ENCODE assay signal across 13 mouse cellular contexts in genomic region chr7:69770313-69770979, GRCm38 (mm10).
DNase-seq lines count a peak whose midpoint lies in the region; ATAC-seq and TF ChIP-seq lines count a peak whose summit lies in the region.
"Had no signal": no experiment of that assay in that cellular context is flagged by ENCODE, and none has a peak within 500 bp of the region (broad histone marks: within the 10 kb centered on the region; RNA-seq: fewer than 3 reads in every experiment).

No protein-coding gene starts in this region.

- no peak overlapping the region for H3K4me3 ChIP-seq in forebrain, embryonic 10.5 days
- H3K4me3 ChIP-seq in forebrain, postnatal 0 days (ENCODE audit: low read depth, low read length), result no peak overlapping the region
- H3K4me3 ChIP-seq in hindbrain, embryonic 12.5 days, result no peak overlapping the region
- peak overlapping the region; percentile 11; the same call in 1 of the 2 replicates for H3K4me3 ChIP-seq in midbrain, embryonic 15.5 days
- H3K4me3 ChIP-seq: liver, embryonic 13.5 days had no signal

- 67% methylated on average over 22 of the region's 22 CpGs for WGBS in forebrain, embryonic 10.5 days
- 48% methylated on average over 22 of the region's 22 CpGs for WGBS in forebrain, postnatal 0 days
- WGBS in hindbrain, embryonic 12.5 days, result 48% methylated on average over 22 of the region's 22 CpGs
- 20% methylated on average over 22 of the region's 22 CpGs for WGBS in midbrain, embryonic 15.5 days

- no peaks in the 10 kb centered on the region for H3K9me3 ChIP-seq in forebrain, embryonic 10.5 days
- H3K9me3 ChIP-seq in forebrain, postnatal 0 days (ENCODE audit: low read length), result no peaks in the 10 kb centered on the region
- H3K9me3 ChIP-seq in hindbrain, embryonic 12.5 days (replicated peaks), result no peaks in the 10 kb centered on the region
- H3K9me3 ChIP-seq in midbrain, embryonic 15.5 days, result no peaks in the 10 kb centered on the region
- H3K9me3 ChIP-seq: liver, embryonic 13.5 days had no signal

- no peak overlapping the region for H3K4me2 ChIP-seq in forebrain, postnatal 0 days (ENCODE audit: low read depth)
- H3K4me2 ChIP-seq in hindbrain, embryonic 12.5 days (replicated peaks), result peak overlapping the region; percentile 21; the same call in 1 of the 2 replicates
- H3K4me2 ChIP-seq in midbrain, embryonic 15.5 days, result peak overlapping the region; percentile 47
- H3K4me2 ChIP-seq: liver, embryonic 13.5 days had no signal

- no peak for TF ChIP-seq CTCF in forebrain, postnatal 0 days (IDR thresholded peaks at IDR 0.05; ENCODE audit: low read depth)

- H3K27ac ChIP-seq in forebrain, embryonic 10.5 days, result no peak overlapping the region
- H3K27ac ChIP-seq in forebrain, postnatal 0 days (ENCODE audit: low read depth, low read length), result no peak overlapping the region
- no peak overlapping the region for H3K27ac ChIP-seq in hindbrain, embryonic 12.5 days
- H3K27ac ChIP-seq in midbrain, embryonic 15.5 days, result no peak overlapping the region
- H3K27ac ChIP-seq: liver, embryonic 13.5 days had no signal

- ATAC-seq in forebrain, postnatal 0 days, result no peak
- peak; percentile 71 for ATAC-seq in hindbrain, embryonic 12.5 days (ENCODE audit: low FRiP score)
- ATAC-seq in midbrain, embryonic 15.5 days (replicated peaks), result peak; percentile 91

- peaks cover 12% of the 10 kb centered on the region for H3K4me1 ChIP-seq in forebrain, embryonic 10.5 days
- no peaks in the 10 kb centered on the region for H3K4me1 ChIP-seq in forebrain, postnatal 0 days (ENCODE audit: insufficient read depth)
- peaks cover 5% of the 10 kb centered on the region; the same call in 1 of the 2 replicates for H3K4me1 ChIP-seq in hindbrain, embryonic 12.5 days
- peaks cover 9% of the 10 kb centered on the region; the same call in 1 of the 2 replicates for H3K4me1 ChIP-seq in midbrain, embryonic 15.5 days
- H3K4me1 ChIP-seq: liver, embryonic 13.5 days had no signal

- H3K9ac ChIP-seq in forebrain, postnatal 0 days, result no peak overlapping the region
- H3K9ac ChIP-seq in hindbrain, embryonic 12.5 days, result no peak overlapping the region; the same call in 1 of the 2 replicates
- H3K9ac ChIP-seq in midbrain, embryonic 15.5 days, result no peak overlapping the region
- H3K9ac ChIP-seq: liver, embryonic 13.5 days had no signal

- peaks cover 4% of the 10 kb centered on the region; the same call in 1 of the 2 replicates for H3K27me3 ChIP-seq in forebrain, embryonic 10.5 days (ENCODE audit: poor library complexity, severe bottlenecking)
- H3K27me3 ChIP-seq in forebrain, postnatal 0 days (ENCODE audit: insufficient read depth, low read length), result no peaks in the 10 kb centered on the region
- H3K27me3 ChIP-seq in hindbrain, embryonic 12.5 days, result peaks cover 3% of the 10 kb centered on the region; the same call in 1 of the 2 replicates
- peaks cover 22% of the 10 kb centered on the region for H3K27me3 ChIP-seq in midbrain, embryonic 15.5 days (replicated peaks)
- H3K27me3 ChIP-seq: liver, embryonic 13.5 days had no signal

- H3K36me3 ChIP-seq in forebrain, embryonic 10.5 days (replicated peaks), result no peaks in the 10 kb centered on the region
- H3K36me3 ChIP-seq in forebrain, postnatal 0 days (ENCODE audit: insufficient read depth), result no peaks in the 10 kb centered on the region
- H3K36me3 ChIP-seq in hindbrain, embryonic 12.5 days, result no peaks in the 10 kb centered on the region
- H3K36me3 ChIP-seq in midbrain, embryonic 15.5 days (replicated peaks), result no peaks in the 10 kb centered on the region
- H3K36me3 ChIP-seq: liver, embryonic 13.5 days had no signal

- peak; percentile 19 for DNase-seq in forebrain, embryonic 10.5 days (ENCODE audit: extremely low spot score, low spot score)
- no peak for DNase-seq in forebrain, postnatal 0 days
- peak; percentile 1 for DNase-seq in R1 (ENCODE audit: low read depth, low spot score)
- DNase-seq in layer of hippocampus, postnatal 36 days, result no peak
- DNase-seq in heart, adult 9 months (ENCODE audit: low spot score in 2 of 2), result no peak
- no peak for DNase-seq in frontal cortex, postnatal 25 days (ENCODE audit: low spot score in 2 of 2)
- DNase-seq: adrenal gland, postnatal 25 days; cerebellum, adult 9-11 months; gastrocnemius, postnatal 36 days; heart, postnatal 14 days; liver, embryonic 13.5 days had no signal

Comparison
In these comparisons a context has a peak if more than half of its experiments do, and no peak if none do; other contexts are left out.
1. DNase-seq: peak in forebrain, embryonic 10.5 days (single experiment) and R1 (single experiment); none in forebrain, postnatal 0 days (single experiment), layer of hippocampus, postnatal 36 days (0 of 2), heart, adult 9 months (0 of 2) and frontal cortex, postnatal 25 days (0 of 2).